Mouse (Mus musculus): Measurements from ENCODE around the gene Zcchc17. TPM values are rescaled to one million over a fixed set of nuclear protein-coding genes. Genes with fewer than 3 reads are reported as not detected.

The Zcchc17 gene
- total RNA-seq, 2 experiments from 2014 or later: 64.8 to 70.9 TPM

- no peak for DNase-seq (ENCODE audit: low spot score in 2 of 2)
These were observed 40.2 kb downstream of the Zcchc17 start for GRCm38 (mm10) chr4:130319564-130319963.

- no peak for DNase-seq (ENCODE audit: low spot score in 2 of 2)
These were observed 41.6 kb downstream of the Zcchc17 start for GRCm38 (mm10) chr4:130318122-130318521.

GRCm38 (mm10) chr4:130316691-130317090 lies 43.1 kb downstream of the Zcchc17 start:
- no peak for DNase-seq (ENCODE audit: low spot score in 2 of 2)

DNA sequence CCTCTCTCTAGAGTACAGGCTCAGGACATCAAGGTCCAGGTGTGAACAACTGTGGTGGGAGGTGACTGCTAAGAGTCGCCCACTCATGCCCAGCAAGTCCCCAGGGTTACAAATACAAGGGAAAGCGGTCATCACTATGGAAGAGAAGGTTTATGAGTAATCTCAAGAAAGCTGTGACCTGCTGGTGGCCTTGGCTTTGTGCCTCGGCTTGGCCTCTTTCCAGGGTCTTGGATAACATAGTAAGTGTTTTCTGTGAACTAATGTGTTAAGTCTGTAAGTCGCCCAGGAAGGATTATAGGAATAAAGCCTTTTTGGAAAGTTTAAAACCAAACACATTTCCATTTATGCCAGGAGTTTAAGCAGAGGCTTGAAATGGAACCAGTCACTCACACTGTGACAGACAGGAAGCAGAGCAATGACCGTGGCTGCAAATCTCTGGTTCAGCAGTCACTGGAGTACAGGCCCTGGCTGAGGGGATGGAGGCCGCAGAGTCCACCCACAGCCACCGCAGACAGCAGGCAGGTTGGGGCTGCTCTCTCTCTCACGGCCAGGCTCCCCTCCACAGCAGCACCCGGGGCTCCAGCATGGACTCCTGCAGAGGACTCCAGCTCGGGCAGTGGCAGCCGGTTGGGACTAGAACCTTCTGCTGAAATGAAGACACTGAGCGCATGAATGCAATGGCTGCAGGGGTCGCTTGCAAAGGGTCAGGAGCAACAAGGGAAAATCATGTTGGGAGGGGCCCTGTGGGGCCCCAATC lies 43.8 kb downstream of the Zcchc17 start:
- DNase-seq (ENCODE audit: low spot score in 2 of 2): no peak

- DNase-seq (ENCODE audit: low spot score in 2 of 2): no peak
These were observed 46.2 kb downstream of the Zcchc17 start for GRCm38 (mm10) chr4:130313552-130313951.

GRCm38 (mm10) chr4:130312526-130312925 lies 47.2 kb downstream of the Zcchc17 start:
- DNase-seq (ENCODE audit: low spot score in 2 of 2): no peak

- no peak for DNase-seq (ENCODE audit: low spot score in 2 of 2)
These were observed 50.5 kb downstream of the Zcchc17 start for GRCm38 (mm10) chr4:130309254-130309653.

- peak; percentile 64 to 65 for DNase-seq (ENCODE audit: low spot score in 2 of 2)
These were observed 51.3 kb downstream of the Zcchc17 start, which contains the start of the genes Fabp3 and Gm10570 for GRCm38 (mm10) chr4:130308231-130309081. Gene Fabp3 (plus strand): TSS chr4:130308595. Gene Gm10570 (minus strand): TSS chr4:130308674.

DNA sequence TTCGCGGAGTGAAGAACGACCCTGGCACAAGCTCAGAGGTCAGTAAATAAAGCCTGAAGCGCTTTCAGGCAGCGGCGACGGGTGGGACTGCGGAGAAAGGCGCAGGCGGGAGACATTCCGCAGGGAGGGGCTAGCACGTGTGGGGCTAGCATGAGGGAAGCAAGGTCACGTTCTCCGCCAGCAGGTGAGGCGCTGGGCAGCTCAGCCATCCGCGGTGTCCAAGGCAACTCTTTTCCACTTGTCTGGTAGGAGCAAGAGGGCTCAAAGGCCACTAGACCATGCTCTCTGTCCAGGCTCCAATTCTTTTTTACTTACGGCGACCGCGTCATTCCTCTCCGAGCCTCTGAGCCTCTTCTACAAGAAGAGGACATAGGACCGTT lies 51.9 kb downstream of the Zcchc17 start:
- DNase-seq (ENCODE audit: low spot score in 2 of 2): no peak

GRCm38 (mm10) chr4:130306796-130307630 lies 52.7 kb downstream of the Zcchc17 start:
- no peak for DNase-seq (ENCODE audit: low spot score in 2 of 2)

DNA sequence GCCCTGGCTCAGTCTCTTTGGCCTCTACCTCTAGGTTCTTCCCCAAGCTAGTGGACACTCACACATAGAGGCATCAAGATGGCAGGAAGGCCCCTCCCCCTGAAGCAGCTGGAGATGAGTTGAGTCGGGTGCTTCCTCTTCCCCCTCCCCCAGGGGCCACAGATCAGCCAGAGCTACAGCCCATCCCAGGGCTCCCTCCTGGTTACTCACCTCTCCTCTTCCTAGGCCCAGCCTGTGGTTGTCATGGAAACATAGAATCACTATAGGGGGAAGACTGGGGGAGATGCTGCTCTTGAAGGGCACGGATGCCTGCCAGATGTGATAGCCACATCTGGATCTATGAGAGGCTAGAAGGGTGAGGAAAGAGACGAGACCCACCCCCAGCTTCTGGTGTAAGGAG lies 55.0 kb downstream of the Zcchc17 start:
- no peak for DNase-seq (ENCODE audit: low spot score in 2 of 2)

GRCm38 (mm10) chr4:130302285-130302870 lies 57.4 kb downstream of the Zcchc17 start:
- no peak for DNase-seq (ENCODE audit: low spot score in 2 of 2)

DNA sequence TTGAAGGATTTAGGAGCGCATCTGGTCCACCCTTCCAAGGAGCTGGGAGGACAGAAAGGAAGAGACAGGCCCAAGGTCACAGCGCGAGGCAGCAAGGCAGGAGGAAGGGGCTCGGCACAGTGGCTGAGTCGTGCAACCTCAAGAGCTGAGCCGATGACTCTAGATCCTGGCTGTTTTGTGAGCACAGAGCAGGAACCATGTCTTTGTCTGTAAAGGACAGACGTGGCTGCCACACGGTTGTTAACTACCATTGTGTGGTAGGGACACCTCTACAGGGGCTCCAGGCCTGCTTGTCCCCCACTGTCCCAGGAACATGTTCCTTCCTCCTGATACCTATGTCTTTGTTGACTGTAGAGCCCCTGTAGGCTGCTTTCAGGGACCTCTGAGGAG lies 60.1 kb downstream of the Zcchc17 start:
- no peak for DNase-seq (ENCODE audit: low spot score in 2 of 2)

- DNase-seq (ENCODE audit: low spot score in 2 of 2): no peak
These were observed 60.7 kb downstream of the Zcchc17 start for GRCm38 (mm10) chr4:130298877-130299628.

- DNase-seq (ENCODE audit: low spot score in 2 of 2): no peak
These were observed 62.6 kb downstream of the Zcchc17 start for GRCm38 (mm10) chr4:130297123-130297529.

- DNase-seq (ENCODE audit: low spot score in 2 of 2): no peak
These were observed 63.3 kb downstream of the Zcchc17 start for GRCm38 (mm10) chr4:130296243-130296965.

- DNase-seq (ENCODE audit: low spot score in 2 of 2): no peak
These were observed 64.5 kb downstream of the Zcchc17 start for GRCm38 (mm10) chr4:130295047-130295745.

- no peak for DNase-seq (ENCODE audit: low spot score in 2 of 2)
These were observed 65.2 kb downstream of the Zcchc17 start for GRCm38 (mm10) chr4:130294513-130294912.

DNA sequence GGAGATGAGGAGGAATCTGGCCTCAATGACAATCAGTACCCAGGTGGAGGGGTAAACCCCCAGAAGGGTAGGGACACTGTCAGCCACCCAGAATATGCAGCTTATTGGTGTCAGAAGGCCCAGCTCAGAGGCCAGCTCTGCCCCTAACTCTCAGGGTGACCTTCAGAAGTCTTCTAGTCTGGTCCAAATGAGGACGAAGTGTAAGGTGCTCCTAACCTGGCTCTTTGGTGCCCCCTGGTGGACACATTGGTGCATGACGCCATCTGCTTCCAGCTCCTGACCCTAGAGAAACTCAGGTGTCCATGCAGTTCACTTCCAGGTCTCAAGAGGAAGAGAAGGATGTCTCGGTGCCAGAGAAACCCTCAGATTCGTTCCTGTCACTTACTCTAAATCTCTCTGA lies 67.5 kb downstream of the Zcchc17 start:
- DNase-seq (ENCODE audit: low spot score in 2 of 2): peak; percentile 55 to 62
